8 mouse cellular contexts compared by ENCODE assay signal in genomic region chr13:29503147-29504044, GRCm38 (mm10).
DNase-seq lines count a peak whose midpoint lies in the region; ATAC-seq and TF ChIP-seq lines count a peak whose summit lies in the region.
"Had no signal": no experiment of that assay in that cellular context is flagged by ENCODE, and none has a peak within 500 bp of the region (broad histone marks: within the 10 kb centered on the region; RNA-seq: fewer than 3 reads in every experiment).

No protein-coding gene starts in this region.

- DNase-seq in heart, adult 2 months, result no peak
- peak; percentile 54 for DNase-seq in right cerebral cortex, adult 18-20 months
- DNase-seq in right cerebral cortex, postnatal 36 days (ENCODE audit: low spot score in 2 of 2), result no peak
- DNase-seq in telencephalon, adult 2 months (ENCODE audit: low read depth, low spot score), result peak; percentile 79
- no peak for DNase-seq in thymus, adult 2 months

- H3K4me2 ChIP-seq in heart, embryonic 11.5 days, result no peak overlapping the region
- H3K4me2 ChIP-seq in heart, embryonic 13.5 days, result no peak overlapping the region
- H3K4me2 ChIP-seq: limb, embryonic 15.5 days had no signal

- 0 out of 2 replicates have a peak overlapping the region, but pooled peaks have one; percentile 17 for H3K27ac ChIP-seq in heart, embryonic 11.5 days (ENCODE audit: low read depth, low read length)
- no peak overlapping the region for H3K27ac ChIP-seq in heart, adult 2 months
- H3K27ac ChIP-seq in heart, embryonic 13.5 days (replicated peaks), result peak overlapping the region; percentile 62
- H3K27ac ChIP-seq in thymus, adult 2 months (ENCODE audit: control insufficient read depth, insufficient read depth, low read length), result no peak overlapping the region
- H3K27ac ChIP-seq: limb, embryonic 15.5 days had no signal

- no peak overlapping the region for H3K9ac ChIP-seq in heart, embryonic 11.5 days (ENCODE audit: low read depth, low read length)
- no peak overlapping the region for H3K9ac ChIP-seq in heart, adult 2 months (ENCODE audit: low read depth, low read length)
- no peak overlapping the region for H3K9ac ChIP-seq in heart, embryonic 13.5 days
- H3K9ac ChIP-seq: limb, embryonic 15.5 days had no signal

- H3K4me1 ChIP-seq in heart, embryonic 11.5 days (ENCODE audit: control insufficient read depth, insufficient read depth, low read length), result peaks cover 14% of the 10 kb centered on the region
- H3K4me1 ChIP-seq in heart, adult 2 months (ENCODE audit: control insufficient read depth, insufficient read depth, low read length), result peaks cover 7% of the 10 kb centered on the region
- peaks cover 38% of the 10 kb centered on the region for H3K4me1 ChIP-seq in heart, embryonic 13.5 days
- H3K4me1 ChIP-seq in thymus, adult 2 months (replicated peaks; ENCODE audit: control insufficient read depth, insufficient read depth, low read length), result no peaks in the 10 kb centered on the region

- H3K36me3 ChIP-seq in heart, embryonic 11.5 days (ENCODE audit: control insufficient read depth, insufficient read depth, low read length), result no peaks in the 10 kb centered on the region
- H3K36me3 ChIP-seq in heart, adult 2 months (ENCODE audit: control insufficient read depth, insufficient read depth, low read length), result peaks cover 9% of the 10 kb centered on the region
- H3K36me3 ChIP-seq in heart, embryonic 13.5 days, result no peaks in the 10 kb centered on the region
- H3K36me3 ChIP-seq in thymus, adult 2 months (ENCODE audit: control insufficient read depth, insufficient read depth, low read length), result no peaks in the 10 kb centered on the region
- H3K36me3 ChIP-seq: limb, embryonic 15.5 days had no signal

- H3K27me3 ChIP-seq in heart, embryonic 11.5 days (ENCODE audit: control insufficient read depth, insufficient read depth, low read length), result no peaks in the 10 kb centered on the region
- no peaks in the 10 kb centered on the region for H3K27me3 ChIP-seq in heart, adult 2 months (ENCODE audit: control insufficient read depth, insufficient read depth, low read length)
- H3K27me3 ChIP-seq in heart, embryonic 13.5 days (replicated peaks), result no peaks in the 10 kb centered on the region
- H3K27me3 ChIP-seq in thymus, adult 2 months (ENCODE audit: control insufficient read depth, insufficient read depth, low read length), result no peaks in the 10 kb centered on the region
- H3K27me3 ChIP-seq: limb, embryonic 15.5 days had no signal

- no peak overlapping the region for H3K4me3 ChIP-seq in heart, embryonic 11.5 days (ENCODE audit: low read depth, low read length)
- H3K4me3 ChIP-seq in heart, adult 2 months, result no peak overlapping the region
- H3K4me3 ChIP-seq in heart, embryonic 13.5 days, result no peak overlapping the region
- no peak overlapping the region for H3K4me3 ChIP-seq in thymus, adult 2 months (ENCODE audit: control insufficient read depth, insufficient read depth, low read length)
- H3K4me3 ChIP-seq: limb, embryonic 15.5 days had no signal

- no peaks in the 10 kb centered on the region for H3K9me3 ChIP-seq in heart, embryonic 11.5 days (replicated peaks; ENCODE audit: control insufficient read depth, low read length)
- no peaks in the 10 kb centered on the region for H3K9me3 ChIP-seq in heart, embryonic 13.5 days
- H3K9me3 ChIP-seq: limb, embryonic 15.5 days had no signal

- no peak for TF ChIP-seq CTCF in heart, adult 2 months (IDR thresholded peaks at IDR 0.05)
- TF ChIP-seq CTCF in thymus, adult 2 months (IDR thresholded peaks at IDR 0.05; ENCODE audit: borderline replicate concordance, control insufficient read depth, extremely low read depth, insufficient read depth, low read length, poor library complexity), result no peak

- WGBS in heart, embryonic 11.5 days (ENCODE audit: insufficient replicate concordance), result 59% methylated on average over 6 of the region's 6 CpGs
- WGBS in heart, adult 2 months, result 52% methylated on average over 6 of the region's 6 CpGs
- WGBS in heart, embryonic 13.5 days, result 56% methylated on average over 6 of the region's 6 CpGs
- WGBS in thymus, adult 2 months, result 79% methylated on average over 6 of the region's 6 CpGs

- TF ChIP-seq EP300 in heart, adult 2 months (IDR thresholded peaks at IDR 0.05; ENCODE audit: insufficient read depth, low read depth, low read length), result no peak

- no peak for ATAC-seq in heart, embryonic 11.5 days (replicated peaks; ENCODE audit: insufficient number of reproducible peaks, low FRiP score, low TSS enrichment)
- ATAC-seq in heart, embryonic 13.5 days (ENCODE audit: extremely low read depth, insufficient number of reproducible peaks, low FRiP score, low TSS enrichment), result no peak

- intact Hi-C loops in heart, adult 2 months (cut with DNase I), result no loop called here

- TF ChIP-seq POLR2A in heart, adult 2 months (IDR thresholded peaks at IDR 0.05; ENCODE audit: insufficient read depth, low read depth, low read length), result no peak
- no peak for TF ChIP-seq POLR2A in thymus, adult 2 months (IDR thresholded peaks at IDR 0.05; ENCODE audit: control insufficient read depth, extremely low read depth, insufficient read depth, low read length, poor library complexity)

- H3K79me2 ChIP-seq in heart, adult 2 months (replicated peaks; ENCODE audit: control insufficient read depth, insufficient read depth, low read length), result no peaks in the 10 kb centered on the region

Comparison
In these comparisons a context has a peak if more than half of its experiments do, and no peak if none do; other contexts are left out.
1. H3K27ac ChIP-seq: peak in heart, embryonic 11.5 days (single experiment) and heart, embryonic 13.5 days (single experiment); none in heart, adult 2 months (single experiment) and thymus, adult 2 months (single experiment).
2. DNase-seq: peak in right cerebral cortex, adult 18-20 months (single experiment) and telencephalon, adult 2 months (single experiment); none in heart, adult 2 months (0 of 2), right cerebral cortex, postnatal 36 days (0 of 2) and thymus, adult 2 months (single experiment).